Mouse (Mus musculus): ENCODE measurements around the gene Pxdn. TPM values are rescaled to one million over a fixed set of nuclear protein-coding genes. Genes with fewer than 3 reads are reported as not detected.

The Pxdn gene
- total and polyA plus RNA-seq, 3 experiments, result 0.04 to 0.21 (median 0.14) TPM

GRCm38 (mm10) chr12:29986241-29986640, 48.8 kb downstream of the Pxdn start:
- TF ChIP-seq MAFK (IDR thresholded peaks at IDR 0.05; ENCODE audit: insufficient replicate concordance, low read length) (no peak), POLR2AphosphoS2 (IDR thresholded peaks at IDR 0.05; ENCODE audit: low read depth, low read length) (no peak), E2F4 (IDR thresholded peaks at IDR 0.05; ENCODE audit: insufficient replicate concordance, low read depth, low read length) (no peak), TCF12 (IDR thresholded peaks at IDR 0.05; ENCODE audit: low read depth, low read length) (no peak), JUND (conservative IDR thresholded peaks at IDR 0.05; ENCODE audit: low read depth, low read length) (no peak), USF2 (conservative IDR thresholded peaks at IDR 0.05; ENCODE audit: low read depth, low read length) (no peak), UBTF (IDR thresholded peaks at IDR 0.05; ENCODE audit: low read depth, low read length) (no peak), EP300 (IDR thresholded peaks at IDR 0.05; ENCODE audit: low read length) (no peak), RCOR1 (conservative IDR thresholded peaks at IDR 0.05; ENCODE audit: low read depth, low read length) (no peak), KAT2A (IDR thresholded peaks at IDR 0.05; ENCODE audit: insufficient replicate concordance, low read length) (no peak), NRF1 (IDR thresholded peaks at IDR 0.05; ENCODE audit: low read depth, low read length) (no peak), POLR2A (IDR thresholded peaks at IDR 0.05; ENCODE audit: low read depth, low read length) (no peak), ZKSCAN1 (IDR thresholded peaks at IDR 0.05; ENCODE audit: borderline replicate concordance, low read depth, low read length) (no peak), CTCF (conservative IDR thresholded peaks at IDR 0.05 in 1 of 2, IDR thresholded peaks at IDR 0.05 in 1 of 2; ENCODE audit: low read depth in 2 of 2, low read length in 2 of 2) (no peak), NELFE (IDR thresholded peaks at IDR 0.05; ENCODE audit: low read depth, low read length) (no peak), SIN3A (IDR thresholded peaks at IDR 0.05; ENCODE audit: low read length) (no peak), ETS1 (conservative IDR thresholded peaks at IDR 0.05; ENCODE audit: low read depth, low read length) (no peak)
- Histone ChIP-seq H3K4me2 (ENCODE audit: insufficient read depth, low read depth, poor library complexity, severe bottlenecking) (no peak overlapping the region), H3K9me3 (replicated peaks; ENCODE audit: low read length) (no peaks in the 10 kb centered on the region), H3K4me3 (replicated peaks in 1 of 3; ENCODE audit: low read depth in 2 of 3, low read length in 2 of 3, poor library complexity in 1 of 3) (no peak overlapping the region), H3K79me2 (replicated peaks; ENCODE audit: control insufficient read depth, extremely low read depth, insufficient read depth, poor library complexity, severe bottlenecking) (no peaks in the 10 kb centered on the region), H3K36me3 (replicated peaks in 1 of 2; ENCODE audit: control insufficient read depth in 1 of 2, insufficient read depth in 1 of 2, low read length in 1 of 2) (no peaks in the 10 kb centered on the region), H3K4me1 (ENCODE audit: control insufficient read depth in 1 of 2, insufficient read depth in 2 of 2) (no peaks in the 10 kb centered on the region), H3K9ac (ENCODE audit: insufficient read depth, low read depth) (no peak overlapping the region), H3K27me3 (replicated peaks) (no peaks in the 10 kb centered on the region), H3K27ac (ENCODE audit: insufficient read depth, low read depth) (no peak overlapping the region)
- dilution Hi-C loops (cut with MboI; ENCODE audit: extremely low pct_ligation_motif_present, extremely low pct_unique_long_range_greater_than_20kb, low sequenced_read_pairs) (no loop called here), in situ Hi-C loops (cut with MboI; ENCODE audit: low pct_ligation_motif_present, low pct_unique_long_range_greater_than_20kb, low sequenced_read_pairs) (no loop called here)
- DNase-seq (ENCODE audit: extremely low read depth), result no peak

GRCm38 (mm10) chr12:29998895-29999294, 61.5 kb downstream of the Pxdn start:
- dilution Hi-C loops (cut with MboI; ENCODE audit: extremely low pct_ligation_motif_present, extremely low pct_unique_long_range_greater_than_20kb, low sequenced_read_pairs) (no loop called here), in situ Hi-C loops (cut with MboI; ENCODE audit: low pct_ligation_motif_present, low pct_unique_long_range_greater_than_20kb, low sequenced_read_pairs) (no loop called here)
- H3K36me3 ChIP-seq (replicated peaks in 1 of 2; ENCODE audit: control insufficient read depth in 1 of 2, insufficient read depth in 1 of 2, low read length in 1 of 2), result no peaks in the 10 kb centered on the region
- H3K9me3 ChIP-seq (replicated peaks; ENCODE audit: low read length), result no peaks in the 10 kb centered on the region
- no peak for DNase-seq (ENCODE audit: extremely low read depth)
- no peak overlapping the region for H3K4me3 ChIP-seq (replicated peaks in 1 of 3; ENCODE audit: low read depth in 2 of 3, low read length in 2 of 3, poor library complexity in 1 of 3)
- H3K4me2 ChIP-seq (ENCODE audit: insufficient read depth, low read depth, poor library complexity, severe bottlenecking), result no peak overlapping the region
- no peak overlapping the region for H3K9ac ChIP-seq (ENCODE audit: insufficient read depth, low read depth)
- no peaks in the 10 kb centered on the region for H3K27me3 ChIP-seq (replicated peaks)
- H3K79me2 ChIP-seq (replicated peaks; ENCODE audit: control insufficient read depth, extremely low read depth, insufficient read depth, poor library complexity, severe bottlenecking), result no peaks in the 10 kb centered on the region
- H3K4me1 ChIP-seq (ENCODE audit: control insufficient read depth in 1 of 2, insufficient read depth in 2 of 2), result no peaks in the 10 kb centered on the region
- no peak for TF ChIP-seq CHD2 (IDR thresholded peaks at IDR 0.05; ENCODE audit: low read length)
- no peak overlapping the region for H3K27ac ChIP-seq (ENCODE audit: insufficient read depth, low read depth)

Measured in CH12.LX (cell line).